Mouse (Mus musculus): ENCODE results near the gene Txnl4b.

Txnl4b gene

GRCm38 (mm10) chr8:109565498-109566333, at the start of gene Txnl4b, which contains the start of gene Dhx38:
TSS of gene Txnl4b (plus strand) at chr8:109565892.
TSS of gene Dhx38 (minus strand) at chr8:109565861.
- DNase-seq (ENCODE audit: low read depth, low spot score), result peak; percentile 100

GRCm38 (mm10) chr8:109524008-109524407, 41.7 kb upstream of the Txnl4b start:
- DNase-seq (ENCODE audit: low read depth, low spot score), result no peak

GRCm38 (mm10) chr8:109535140-109535990, 30.3 kb upstream of the Txnl4b start:
- DNase-seq (ENCODE audit: low read depth, low spot score), result peak; percentile 73

- peak; percentile 84 for DNase-seq (ENCODE audit: low read depth, low spot score)
Observed at GRCm38 (mm10) chr8:109536703-109537102, 29.0 kb upstream of the Txnl4b start.

- no peak for DNase-seq (ENCODE audit: low read depth, low spot score)
Observed at GRCm38 (mm10) chr8:109542165-109542564, 23.5 kb upstream of the Txnl4b start.

- no peak for DNase-seq (ENCODE audit: low read depth, low spot score)
Observed at GRCm38 (mm10) chr8:109542748-109543519, 22.8 kb upstream of the Txnl4b start.

GRCm38 (mm10) chr8:109544049-109544448, 21.6 kb upstream of the Txnl4b start:
- no peak for DNase-seq (ENCODE audit: low read depth, low spot score)

GRCm38 (mm10) chr8:109551663-109552062, 14.0 kb upstream of the Txnl4b start:
- peak; percentile 34 for DNase-seq (ENCODE audit: low read depth, low spot score)

- DNase-seq (ENCODE audit: low read depth, low spot score), result peak; percentile 14
Observed at GRCm38 (mm10) chr8:109563881-109564280, 1.8 kb upstream of the Txnl4b start.

GRCm38 (mm10) chr8:109564766-109565165, 926 bp upstream of the Txnl4b start:
- DNase-seq (ENCODE audit: low read depth, low spot score), result peak; percentile 23

- no peak for DNase-seq (ENCODE audit: low read depth, low spot score)
Observed at GRCm38 (mm10) chr8:109571139-109571538, 5.4 kb downstream of the Txnl4b start.

- DNase-seq (ENCODE audit: low read depth, low spot score), result no peak
Observed at GRCm38 (mm10) chr8:109576311-109576710, 10.6 kb downstream of the Txnl4b start.

- no peak for DNase-seq (ENCODE audit: low read depth, low spot score)
Observed at GRCm38 (mm10) chr8:109578900-109579301, 13.2 kb downstream of the Txnl4b start, which contains the start of gene Hp. TSS of gene Hp (minus strand) at chr8:109579172.

GRCm38 (mm10) chr8:109584293-109584692, 18.6 kb downstream of the Txnl4b start:
- DNase-seq (ENCODE audit: low read depth, low spot score), result no peak

- DNase-seq (ENCODE audit: low read depth, low spot score), result no peak
Observed at GRCm38 (mm10) chr8:109584830-109585229, 19.1 kb downstream of the Txnl4b start.

GRCm38 (mm10) chr8:109585652-109586051, 20.0 kb downstream of the Txnl4b start:
- no peak for DNase-seq (ENCODE audit: low read depth, low spot score)

- DNase-seq (ENCODE audit: low read depth, low spot score), result no peak
Observed at GRCm38 (mm10) chr8:109586972-109587504, 21.3 kb downstream of the Txnl4b start.

- no peak for DNase-seq (ENCODE audit: low read depth, low spot score)
Observed at GRCm38 (mm10) chr8:109590901-109591300, 25.2 kb downstream of the Txnl4b start.

- DNase-seq (ENCODE audit: low read depth, low spot score), result no peak
Observed at GRCm38 (mm10) chr8:109591367-109591766, 25.7 kb downstream of the Txnl4b start.

- no peak for DNase-seq (ENCODE audit: low read depth, low spot score)
Observed at GRCm38 (mm10) chr8:109592164-109592563, 26.5 kb downstream of the Txnl4b start.

GRCm38 (mm10) chr8:109593117-109593788, 27.6 kb downstream of the Txnl4b start:
- DNase-seq (ENCODE audit: low read depth, low spot score), result peak; percentile 80
